Mouse (Mus musculus): ENCODE measurements around the gene Zfp319.
A peak's percentile ranks its signal among the peaks of the same experiment; 100 is the strongest.
"Not testable (repeated sequence)": the region's sequence is repeated elsewhere in the genome, so short reads cannot be mapped to it uniquely, and the experiment has no call there.

The Zfp319 gene

DNA sequence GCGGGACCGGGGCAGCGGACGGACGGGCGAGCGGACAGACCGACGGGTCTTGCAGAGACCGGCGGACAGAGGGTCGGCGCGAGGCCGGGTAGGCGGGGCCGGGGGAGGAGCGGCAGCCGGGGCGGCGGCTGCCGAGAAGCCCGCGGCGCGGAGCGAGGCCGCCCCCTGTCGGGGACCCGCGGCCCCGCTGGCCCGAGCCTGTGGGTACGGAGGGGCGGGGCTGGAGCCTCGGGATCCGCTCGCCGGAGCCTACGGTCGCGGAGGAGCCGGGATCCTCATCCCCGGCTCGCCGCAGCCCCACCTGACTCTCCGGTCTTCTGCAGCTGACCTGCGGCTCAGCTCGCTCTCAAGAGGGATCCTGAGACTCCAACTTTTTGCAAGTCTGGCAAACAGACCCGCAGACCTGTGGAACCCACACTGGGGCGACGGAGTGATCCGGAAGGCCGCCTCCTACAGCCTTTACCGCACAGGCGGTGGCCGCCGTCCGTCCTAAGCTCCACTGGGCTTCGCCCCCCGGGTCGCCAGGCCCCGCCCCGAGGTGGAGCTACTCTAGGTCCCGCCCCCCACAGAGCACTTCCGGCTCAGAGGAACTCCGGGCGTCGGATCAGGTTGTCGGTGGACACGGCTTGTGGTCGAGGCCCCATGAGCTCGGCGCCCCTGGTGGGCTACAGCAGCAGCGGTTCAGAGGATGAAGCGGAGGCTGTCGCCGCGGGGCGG lies at the start of gene Zfp319, which contains the start of gene Usb1:
Zfp319 (minus strand) TSS at position 231 of the 717 bp plus-strand sequence.
Usb1 (plus strand) TSS at position 565 of the 717 bp plus-strand sequence.
- peak; percentile 94 to 98 for DNase-seq (ENCODE audit: low spot score in 2 of 2)

GRCm38 (mm10) chr8:95380953-95381352 lies 49.2 kb upstream of the Zfp319 start:
- no peak for DNase-seq (ENCODE audit: low spot score in 2 of 2)

GRCm38 (mm10) chr8:95378928-95379327 lies 47.2 kb upstream of the Zfp319 start:
- not testable (repeated sequence) for DNase-seq (ENCODE audit: low spot score in 2 of 2)

DNA sequence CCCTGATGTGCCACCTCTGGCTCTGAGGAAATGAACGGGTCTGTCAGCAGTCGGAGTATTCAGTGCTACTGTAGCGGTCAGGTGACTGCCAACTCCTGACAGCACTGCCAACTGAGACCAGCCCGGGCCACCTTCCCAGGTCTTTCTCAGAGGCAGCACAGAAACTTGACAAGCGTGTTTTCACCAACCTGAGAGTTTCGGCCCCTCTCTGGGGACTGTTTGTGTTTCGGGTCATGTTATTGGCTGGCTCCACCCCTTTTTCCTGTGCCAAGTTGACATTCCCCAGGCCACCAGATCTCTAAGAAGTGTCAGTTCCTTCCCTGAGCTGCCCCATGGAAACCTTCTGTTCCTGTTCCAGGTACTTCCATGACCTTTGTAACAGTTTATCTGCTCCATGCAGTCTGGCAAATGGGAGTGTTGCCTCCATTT lies 46.1 kb upstream of the Zfp319 start:
- no peak for DNase-seq (ENCODE audit: low spot score in 2 of 2)

- no peak for DNase-seq (ENCODE audit: low spot score in 2 of 2)
Observed at GRCm38 (mm10) chr8:95377101-95377500, 45.4 kb upstream of the Zfp319 start.

DNA sequence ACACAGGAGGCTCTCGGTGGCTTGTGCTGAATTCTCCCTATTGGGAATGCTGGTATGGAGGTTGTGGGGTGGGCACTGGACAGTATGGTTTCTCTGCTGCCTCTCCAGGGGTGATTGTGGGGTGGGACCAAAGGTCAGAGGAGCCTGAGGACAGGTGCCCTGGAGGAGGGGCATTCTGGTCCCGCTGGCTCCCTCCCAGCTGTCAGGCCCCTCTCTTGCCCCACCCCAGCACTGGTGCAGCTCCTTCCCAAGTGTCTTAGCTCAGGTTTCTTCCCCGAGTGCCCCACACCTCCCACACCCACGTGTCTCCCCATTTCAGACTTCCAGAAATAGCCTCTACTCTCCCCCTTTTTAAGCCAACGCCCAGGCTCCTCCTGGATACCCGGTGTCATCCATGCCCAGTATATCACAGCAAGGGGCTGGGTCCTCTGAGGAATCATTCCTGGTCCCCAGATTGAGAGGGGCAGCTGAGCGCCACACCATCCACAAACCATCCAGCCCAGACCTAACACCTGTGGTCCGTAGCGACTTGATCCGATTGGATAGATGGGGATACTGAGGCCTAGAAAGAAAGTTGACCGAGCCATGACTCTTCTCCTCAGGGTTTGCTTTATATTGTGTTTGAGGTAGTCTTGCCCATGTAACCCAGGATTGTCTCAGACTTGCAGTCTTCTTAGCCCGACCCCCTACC lies 44.7 kb upstream of the Zfp319 start:
- DNase-seq (ENCODE audit: low spot score in 2 of 2), result no peak

DNA sequence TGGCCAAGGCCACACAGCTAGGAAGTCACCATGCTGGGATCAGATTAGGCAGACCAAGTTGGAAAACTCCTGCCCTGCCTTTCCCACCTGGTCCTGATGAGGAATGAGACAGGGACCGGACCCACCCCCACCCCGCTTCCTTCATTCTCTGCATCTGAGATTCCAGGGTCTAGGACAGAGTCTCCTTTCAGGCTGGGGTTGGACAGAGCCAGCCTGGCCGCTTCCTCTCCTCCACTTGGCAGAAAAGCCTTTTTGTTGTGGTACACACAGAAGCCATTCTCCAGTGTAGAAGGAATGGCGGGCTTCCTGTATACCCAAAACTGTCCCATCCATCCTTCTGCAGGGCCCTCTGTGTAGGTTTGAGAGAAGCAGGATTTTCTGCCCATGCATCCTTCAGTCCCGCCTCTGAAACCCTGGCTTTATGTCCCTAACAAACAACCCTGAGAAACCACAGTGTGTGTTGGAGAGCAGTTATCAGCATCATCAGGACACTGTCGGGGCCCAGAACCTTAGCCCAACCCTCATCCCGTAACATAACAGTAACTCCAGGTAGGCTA lies 43.7 kb upstream of the Zfp319 start:
- DNase-seq (ENCODE audit: low spot score in 2 of 2), result no peak

DNA sequence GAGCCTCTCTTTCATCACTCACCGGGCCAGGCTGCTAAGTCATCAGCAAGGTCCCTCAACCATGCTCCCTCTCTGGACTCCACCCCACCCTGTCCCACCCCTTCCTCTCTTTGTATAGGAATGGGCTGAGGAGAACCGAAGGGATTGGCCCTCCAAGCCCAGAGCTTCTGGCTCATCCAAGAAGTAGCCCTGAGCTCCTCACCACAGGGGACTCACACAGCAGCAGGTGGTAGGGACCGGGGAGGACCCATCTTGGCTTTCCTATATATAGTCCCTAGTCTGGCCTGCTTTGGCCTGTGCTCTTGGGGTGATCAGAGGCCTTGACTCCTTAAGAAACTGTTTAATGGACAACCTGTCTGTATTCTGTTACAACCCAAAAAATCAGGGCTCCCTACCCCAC lies 42.7 kb upstream of the Zfp319 start:
- DNase-seq (ENCODE audit: low spot score in 2 of 2), result no peak

DNA sequence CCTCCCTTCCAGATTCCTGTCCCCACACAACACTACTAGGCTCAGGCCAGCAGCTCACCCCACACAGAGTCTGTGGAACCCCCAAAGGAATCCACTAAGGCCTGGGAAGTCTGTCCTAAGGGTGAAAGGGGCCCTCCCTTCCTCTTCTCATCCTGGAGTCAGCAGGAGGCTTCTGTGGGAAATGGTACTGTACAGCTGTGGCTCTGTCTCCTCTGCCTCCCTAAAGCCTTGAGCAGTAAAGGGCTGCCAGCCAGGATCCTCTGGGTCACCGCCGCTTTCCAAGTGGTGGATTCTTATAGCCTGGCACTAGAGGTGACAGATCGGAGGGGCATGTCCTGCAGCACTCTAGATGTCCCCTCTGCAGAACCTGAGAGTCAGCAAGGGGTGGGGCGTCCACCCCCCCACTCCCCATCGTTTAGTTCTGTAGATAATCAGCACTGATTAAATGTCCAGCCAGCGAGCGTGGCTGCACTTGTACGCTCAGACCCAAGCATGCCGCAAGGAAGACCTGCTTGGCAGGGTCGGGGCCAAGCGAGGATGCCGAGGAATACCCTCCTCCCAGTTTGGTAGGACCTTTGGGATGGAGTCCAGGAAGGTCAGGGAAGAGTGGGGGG lies 41.7 kb upstream of the Zfp319 start:
- no peak for DNase-seq (ENCODE audit: low spot score in 2 of 2)

GRCm38 (mm10) chr8:95369581-95370326 lies 38.0 kb upstream of the Zfp319 start:
- no peak for DNase-seq (ENCODE audit: low spot score in 2 of 2)

DNA sequence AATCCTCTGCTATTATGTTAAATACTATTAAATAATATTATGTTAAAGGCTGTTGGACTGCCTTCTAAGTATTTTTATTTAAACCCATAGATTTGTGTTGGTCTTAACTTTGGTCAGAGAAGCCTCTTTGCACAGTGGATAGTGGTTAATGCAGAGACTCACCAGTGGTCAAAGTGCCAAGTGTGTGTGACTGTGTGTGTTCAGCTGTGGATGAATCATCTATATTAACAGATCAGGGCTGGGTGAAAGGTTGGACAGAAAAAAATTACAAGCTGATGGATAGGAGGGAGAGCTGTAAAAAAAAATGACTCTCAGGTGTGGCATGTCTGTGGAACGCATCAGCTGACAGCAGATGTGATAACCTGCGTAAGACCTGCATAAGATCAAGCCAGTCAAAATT lies 32.1 kb upstream of the Zfp319 start:
- DNase-seq (ENCODE audit: low spot score in 2 of 2), result no peak

- DNase-seq (ENCODE audit: low spot score in 2 of 2), result no peak
Observed at GRCm38 (mm10) chr8:95362272-95362671, 30.5 kb upstream of the Zfp319 start.

GRCm38 (mm10) chr8:95361016-95361341 lies 29.2 kb upstream of the Zfp319 start:
- DNase-seq (ENCODE audit: low spot score in 2 of 2), result no peak

GRCm38 (mm10) chr8:95360181-95361015 lies 28.6 kb upstream of the Zfp319 start:
- peak in 1 of 2 experiments; percentile 61 for DNase-seq (ENCODE audit: low spot score in 2 of 2)

DNA sequence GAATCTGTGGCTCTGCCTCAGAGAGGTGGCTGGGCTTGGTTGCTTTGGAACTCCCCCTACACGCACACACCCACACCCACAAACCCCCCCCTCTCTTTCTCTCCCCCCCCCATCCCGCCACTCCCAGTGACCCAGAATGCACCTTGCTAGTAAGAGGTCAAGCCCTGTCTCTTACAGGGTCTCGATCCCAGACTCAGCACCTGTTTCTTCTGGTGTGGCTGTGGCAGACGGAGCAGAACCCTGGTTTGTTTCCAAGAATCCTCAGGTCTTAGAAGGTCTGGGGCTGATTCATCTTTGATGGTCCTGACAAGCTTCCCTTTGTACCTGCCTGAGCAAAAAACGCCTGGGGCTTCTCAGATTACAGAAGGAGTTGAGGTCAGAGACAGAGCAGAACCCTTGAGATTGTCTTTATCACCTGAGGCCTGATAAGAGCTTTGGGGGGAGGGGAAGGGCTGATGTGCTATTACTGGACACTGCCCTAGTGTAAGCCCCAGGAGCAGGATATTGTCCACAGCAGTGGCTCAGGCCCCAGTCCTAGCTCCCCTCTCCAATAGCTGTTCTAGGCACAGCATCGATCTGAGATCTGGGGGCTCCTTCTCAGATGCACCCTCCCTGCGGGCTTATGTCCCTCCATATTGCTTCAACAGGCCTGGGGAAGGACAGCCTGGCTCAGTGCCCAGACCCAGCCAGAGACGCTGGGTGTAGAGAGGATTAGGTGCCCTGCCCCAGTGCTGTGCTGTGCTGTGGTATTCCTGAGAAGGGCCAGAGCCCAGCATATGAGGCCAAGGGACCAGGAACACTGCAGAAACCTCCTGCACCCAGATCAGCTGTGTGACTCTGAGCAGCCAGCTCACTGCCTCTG lies 27.0 kb upstream of the Zfp319 start:
- no peak for DNase-seq (ENCODE audit: low spot score in 2 of 2)

DNA sequence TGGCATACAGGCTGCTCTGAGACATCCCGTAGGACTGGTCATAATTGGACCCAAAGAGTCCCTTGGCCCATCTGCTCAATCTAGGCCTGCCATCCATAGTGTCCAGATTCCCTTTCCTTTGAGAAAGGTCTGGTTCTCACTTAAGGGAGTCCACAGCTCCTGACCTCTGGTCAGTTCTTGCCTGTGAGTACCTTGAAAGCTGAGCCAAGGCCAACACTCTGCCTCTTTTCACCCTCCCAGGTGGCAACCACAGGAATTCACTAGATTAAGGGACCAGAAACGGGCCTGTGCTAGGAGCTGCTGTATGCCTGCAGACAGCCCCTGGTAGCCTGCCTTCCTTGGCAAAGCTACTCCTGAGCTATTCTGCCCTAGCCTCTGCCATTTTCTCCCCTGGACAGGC lies 22.9 kb upstream of the Zfp319 start:
- no peak for DNase-seq (ENCODE audit: low spot score in 2 of 2)

- DNase-seq (ENCODE audit: low spot score in 2 of 2), result no peak
Observed at GRCm38 (mm10) chr8:95352871-95353866, 21.4 kb upstream of the Zfp319 start.

DNA sequence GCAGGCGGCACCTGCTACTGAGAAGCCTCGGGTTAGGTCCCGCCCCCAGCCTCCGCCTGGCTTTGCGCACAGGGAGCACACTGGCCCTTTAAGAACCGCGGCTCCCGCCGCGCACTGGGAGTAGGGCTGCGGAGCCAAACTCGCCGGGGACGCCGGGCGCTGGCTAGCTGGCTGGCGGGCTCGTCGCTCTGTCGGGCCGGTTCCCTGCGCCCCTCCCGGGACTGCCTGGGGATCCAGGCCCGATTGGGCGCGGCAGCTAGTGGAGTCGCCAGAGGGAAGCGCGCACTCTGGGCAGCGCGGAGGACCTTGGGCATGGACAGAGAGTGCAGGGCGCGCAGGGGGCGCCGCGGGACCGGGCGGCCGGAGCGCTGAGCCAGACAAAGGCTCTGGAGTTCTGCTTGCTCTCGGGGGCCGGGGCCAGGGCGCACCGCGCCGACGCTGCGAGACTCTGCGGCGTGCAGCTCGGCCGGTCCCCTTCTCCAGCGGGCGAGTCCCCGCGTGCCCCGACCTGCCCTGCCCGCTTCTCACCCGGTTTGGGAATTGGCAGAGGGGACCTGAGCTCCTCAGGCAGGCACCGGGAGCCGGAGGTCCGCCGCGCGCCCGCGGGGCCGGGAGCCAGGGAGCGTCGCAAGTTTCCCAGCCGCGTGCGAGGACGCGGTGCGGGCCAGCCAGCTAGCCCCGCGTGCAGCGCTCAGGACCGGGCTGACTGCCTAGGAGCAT lies 20.6 kb upstream of the Zfp319 start, which contains the start of gene Mmp15:
Mmp15 (plus strand) TSS at position 118 of the 720 bp plus-strand sequence.
- no peak for DNase-seq (ENCODE audit: low spot score in 2 of 2)
